Mouse (Mus musculus) neural tube, embryonic 11.5 days (tissue): ENCODE measurements around the gene Dcst2. TPM values are rescaled to one million over a fixed set of nuclear protein-coding genes. Genes with fewer than 3 reads are reported as not detected.

Source experiments
- ATAC-seq: fragments of 200-750 bp; cut with Nextera tagmentation; 2 replicates; pipeline ENCODE4 v1.8.0; 2017; ENCODE audit warnings: moderate number of reproducible peaks, mild to moderate bottlenecking, moderate TSS enrichment, moderate library complexity; ENCODE audit not compliant: insufficient read depth, low FRiP score, low TSS enrichment
- DNase-seq: peaks from one replicate; pipeline ENCODE4 v3.0.0-alpha.2; 2015; ENCODE audit warnings: low spot score
- H3K27ac ChIP-seq: fragments of 300-500 bp; sonication (generic); 2 replicates; pipeline ENCODE4 v1.5.1; 2014; ENCODE audit warnings: low read depth, mild to moderate bottlenecking, low read length
- H3K27me3 ChIP-seq: fragments of 300-500 bp; sonication (generic); 2 replicates; pipeline ENCODE4 v1.6.1; 2014; ENCODE audit warnings: mild to moderate bottlenecking, low read length, mixed read lengths; ENCODE audit not compliant: control insufficient read depth, insufficient read depth
- H3K36me3 ChIP-seq: fragments of 300-500 bp; sonication (generic); 2 replicates; pipeline ENCODE4 v1.6.1; 2014; ENCODE audit warnings: mild to moderate bottlenecking, low read length, moderate library complexity, mixed read lengths; ENCODE audit not compliant: control insufficient read depth, insufficient read depth
- H3K4me1 ChIP-seq: fragments of 300-500 bp; sonication (generic); 2 replicates; pipeline ENCODE4 v1.6.1; 2014; ENCODE audit warnings: low read length, mixed read lengths; ENCODE audit not compliant: control insufficient read depth, insufficient read depth
- H3K4me2 ChIP-seq: fragments of 300-500 bp; sonication (generic); 2 replicates; pipeline ENCODE4 v1.6.1; 2014; ENCODE audit warnings: low read depth, mild to moderate bottlenecking, moderate library complexity
- H3K4me3 ChIP-seq: fragments of 300-500 bp; sonication (generic); 2 replicates; pipeline ENCODE4 v1.5.1; 2014; ENCODE audit warnings: low read depth, low read length
- H3K9ac ChIP-seq: fragments of 300-500 bp; sonication (generic); 2 replicates; pipeline ENCODE4 v1.6.1; 2014; ENCODE audit warnings: mild to moderate bottlenecking, low read length
- H3K9me3 ChIP-seq: fragments of 300-500 bp; sonication (generic); 2 replicates; pipeline ENCODE4 v1.6.1; 2016; ENCODE audit warnings: low read length; ENCODE audit not compliant: control insufficient read depth
- WGBS: fragments of 180-500 bp; shearing (Covaris S2); extraction: QIAGEN DNeasy Blood & Tissue Kit; methylation state at CpG from one replicate; pipeline ENCODE4 v1.1.7; 2014; 5-methylcytosine and 5-hydroxymethylcytosine counted together
- polyA plus RNA-seq: library from polyadenylated mRNA; unstranded; fragments of >200 nt; fragmentation: Nextera tagmentation; extraction: Ambion mirVana; gene quantifications from 2 replicates; pipeline ENCODE4 v1.2.1, GENCODE M21; 2014

Gene Dcst2
- polyA plus RNA-seq, 1 experiment from 2014 or later, result not detected

- no peaks in the 10 kb centered on the region for H3K9me3 ChIP-seq
- WGBS, result 58% methylated on average over 17 of the region's 17 CpGs
- H3K9ac ChIP-seq, result no peak overlapping the region
- no peak for DNase-seq
- no peaks in the 10 kb centered on the region for H3K36me3 ChIP-seq
- no peak overlapping the region for H3K4me3 ChIP-seq
- H3K4me1 ChIP-seq, result peaks cover 9% of the 10 kb centered on the region; the same call in 1 of the 2 replicates
- no peak overlapping the region for H3K27ac ChIP-seq
- H3K27me3 ChIP-seq, result no peaks in the 10 kb centered on the region
- no peak overlapping the region for H3K4me2 ChIP-seq
- ATAC-seq, result no peak
These were observed 25.0 kb downstream of the Dcst2 start for GRCm38 (mm10) chr3:89386438-89387420.

- 78% methylated on average over 11 of the region's 11 CpGs for WGBS
- no peak overlapping the region for H3K9ac ChIP-seq
- H3K9me3 ChIP-seq, result no peaks in the 10 kb centered on the region
- no peak for ATAC-seq
- DNase-seq, result no peak
- no peak overlapping the region for H3K4me2 ChIP-seq
- H3K4me1 ChIP-seq, result peaks cover 14% of the 10 kb centered on the region
- no peak overlapping the region for H3K4me3 ChIP-seq
- H3K27me3 ChIP-seq, result peaks cover 8% of the 10 kb centered on the region
- no peak overlapping the region for H3K27ac ChIP-seq
- no peaks in the 10 kb centered on the region for H3K36me3 ChIP-seq
These were observed 25.9 kb downstream of the Dcst2 start for GRCm38 (mm10) chr3:89387632-89388031.

DNA sequence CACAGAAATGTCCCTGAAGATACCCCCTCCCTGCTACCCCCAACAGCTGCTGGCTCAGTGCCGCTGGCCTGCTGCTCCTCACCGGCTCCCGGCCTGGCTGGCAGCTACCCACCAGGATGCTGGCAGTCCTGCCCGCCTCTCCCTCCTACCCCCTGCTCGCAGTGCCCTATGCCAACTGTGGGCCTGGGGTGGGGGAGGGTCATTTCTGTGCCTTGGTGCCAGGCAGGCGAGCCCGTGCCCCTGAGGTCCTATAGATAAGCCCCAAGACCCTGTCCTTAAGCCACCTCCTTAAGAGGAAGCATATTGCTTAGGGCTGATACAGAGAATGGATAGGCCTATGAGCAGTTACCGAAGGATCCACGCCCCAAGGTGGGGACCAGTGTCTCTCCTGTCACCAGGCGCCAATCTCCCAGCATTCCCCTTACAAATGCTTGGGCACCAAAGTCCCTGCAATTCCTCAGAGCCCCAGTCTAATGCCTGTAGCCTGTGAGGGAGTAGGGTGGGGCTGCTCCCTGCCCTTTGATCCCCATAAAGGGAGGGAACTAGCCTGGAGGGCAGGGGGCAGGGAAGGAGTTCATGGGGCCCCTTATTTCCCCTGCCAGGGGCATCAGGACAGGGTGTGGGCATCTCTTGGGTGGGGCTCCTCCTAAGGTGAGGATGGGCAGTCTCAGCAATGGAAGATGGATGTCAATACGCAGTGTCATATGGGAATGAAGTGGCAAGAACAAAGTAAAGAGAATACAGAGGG lies 26.5 kb downstream of the Dcst2 start:
- 71% methylated on average over 11 of the region's 11 CpGs for WGBS
- Histone ChIP-seq H3K9ac (no peak overlapping the region), H3K4me1 (peaks cover 17% of the 10 kb centered on the region), H3K4me3 (no peak overlapping the region), H3K36me3 (no peaks in the 10 kb centered on the region), H3K9me3 (no peaks in the 10 kb centered on the region), H3K4me2 (no peak overlapping the region), H3K27me3 (peaks cover 8% of the 10 kb centered on the region), H3K27ac (no peak overlapping the region)
- DNase-seq (no peak), ATAC-seq (no peak)

GRCm38 (mm10) chr3:89388901-89389740 lies 27.3 kb downstream of the Dcst2 start:
- DNase-seq, result no peak
- WGBS, result 62% methylated on average over 5 of the region's 6 CpGs
- peaks cover 8% of the 10 kb centered on the region for H3K27me3 ChIP-seq
- H3K4me1 ChIP-seq, result peaks cover 21% of the 10 kb centered on the region
- no peak for ATAC-seq
- no peak overlapping the region for H3K9ac ChIP-seq
- no peaks in the 10 kb centered on the region for H3K9me3 ChIP-seq
- H3K36me3 ChIP-seq, result no peaks in the 10 kb centered on the region
- H3K4me2 ChIP-seq, result no peak overlapping the region
- no peak overlapping the region for H3K27ac ChIP-seq
- no peak overlapping the region for H3K4me3 ChIP-seq

DNA sequence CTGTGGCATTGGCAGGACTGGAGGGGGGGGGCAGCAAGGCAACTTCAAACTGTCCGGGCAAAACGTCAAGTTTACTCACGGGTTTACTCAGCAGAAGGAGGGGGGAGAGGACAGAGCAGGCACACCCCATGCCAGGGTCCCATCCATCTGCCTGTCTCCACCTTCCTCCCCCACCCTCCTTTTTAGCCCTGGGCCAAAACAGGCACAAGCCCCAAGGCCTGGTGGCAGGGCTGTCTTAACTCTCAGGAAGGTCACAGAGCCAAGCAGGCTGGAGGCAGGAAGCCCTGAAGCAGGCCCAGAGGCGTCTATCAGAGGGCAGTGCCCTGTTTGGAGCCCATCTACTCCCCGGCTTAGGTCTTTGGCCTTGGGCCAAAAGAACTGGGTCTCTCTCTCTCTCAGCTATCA lies 28.3 kb downstream of the Dcst2 start:
- no peak overlapping the region for H3K4me3 ChIP-seq
- no peak overlapping the region for H3K9ac ChIP-seq
- H3K27ac ChIP-seq, result no peak overlapping the region
- H3K27me3 ChIP-seq, result peaks cover 8% of the 10 kb centered on the region
- WGBS, result 73% methylated on average over 5 of the region's 5 CpGs
- no peaks in the 10 kb centered on the region for H3K9me3 ChIP-seq
- DNase-seq (no peak), ATAC-seq (no peak)
- no peak overlapping the region for H3K4me2 ChIP-seq
- H3K36me3 ChIP-seq, result no peaks in the 10 kb centered on the region
- peaks cover 26% of the 10 kb centered on the region for H3K4me1 ChIP-seq

GRCm38 (mm10) chr3:89390699-89391662 lies 29.2 kb downstream of the Dcst2 start:
- H3K27ac ChIP-seq, result no peak overlapping the region

GRCm38 (mm10) chr3:89391663-89392511 lies 30.1 kb downstream of the Dcst2 start:
- Histone ChIP-seq H3K36me3 (no peaks in the 10 kb centered on the region), H3K4me2 (peak overlapping the region; percentile 99), H3K27ac (no peak overlapping the region), H3K4me1 (peaks cover 37% of the 10 kb centered on the region), H3K4me3 (peak overlapping the region; percentile 48), H3K9me3 (no peaks in the 10 kb centered on the region), H3K27me3 (peaks cover 14% of the 10 kb centered on the region), H3K9ac (peak overlapping the region; percentile 56)
- DNase-seq (peak; percentile 48), ATAC-seq (no peak)
- under 1% methylated on average over 49 of the region's 56 CpGs for WGBS

More at GRCm38 (mm10) chr3:89390699-89391662, 29.2 kb downstream of the Dcst2 start:
- peaks cover 13% of the 10 kb centered on the region for H3K27me3 ChIP-seq
- ATAC-seq (no peak), DNase-seq (no peak)
- H3K4me3 ChIP-seq, result peak overlapping the region; percentile 48
- H3K4me2 ChIP-seq, result peak overlapping the region; percentile 99
- WGBS, result 13% methylated on average over 19 of the region's 19 CpGs
- no peaks in the 10 kb centered on the region for H3K9me3 ChIP-seq
- H3K9ac ChIP-seq, result peak overlapping the region; percentile 56
- peaks cover 31% of the 10 kb centered on the region for H3K4me1 ChIP-seq
- H3K36me3 ChIP-seq, result no peaks in the 10 kb centered on the region
